Mouse (Mus musculus) limb, embryonic 12.5 days (tissue): ENCODE data around the gene Rsrc2. TPM values are rescaled to one million over a fixed set of nuclear protein-coding genes. Genes with fewer than 3 reads are reported as not detected.
"Not testable (repeated sequence)": the region's sequence is repeated elsewhere in the genome, so short reads cannot be mapped to it uniquely, and the experiment has no call there.

ENCODE experiments used
- ATAC-seq: fragments of 200-750 bp; cut with Nextera tagmentation; 2 replicates; pipeline ENCODE4 v1.8.0; 2017; ENCODE audit warnings: low read depth, moderate TSS enrichment; ENCODE audit not compliant: insufficient number of reproducible peaks, insufficient read depth, low FRiP score, low TSS enrichment
- H3K27ac ChIP-seq: fragments of 300-500 bp; sonication (generic); 2 replicates; pipeline ENCODE4 v1.5.1; 2016; ENCODE audit warnings: mild to moderate bottlenecking, moderate library complexity
- H3K27me3 ChIP-seq: fragments of 300-500 bp; sonication (generic); 2 replicates; pipeline ENCODE4 v1.6.1; 2016; ENCODE audit warnings: mild to moderate bottlenecking, moderate library complexity
- H3K36me3 ChIP-seq: fragments of 300-500 bp; sonication (generic); 2 replicates; pipeline ENCODE4 v1.6.1; 2016; ENCODE audit warnings: mild to moderate bottlenecking, moderate library complexity
- H3K4me1 ChIP-seq: fragments of 300-500 bp; sonication (generic); replicated peaks from 2 replicates; pipeline ENCODE4 v1.6.1; 2016
- H3K4me2 ChIP-seq: fragments of 300-500 bp; sonication (generic); 2 replicates; pipeline ENCODE4 v1.6.1; 2016; ENCODE audit warnings: mild to moderate bottlenecking, moderate library complexity
- H3K4me3 ChIP-seq: fragments of 300-500 bp; sonication (generic); replicated peaks from 2 replicates; pipeline ENCODE4 v1.5.1; 2016; ENCODE audit warnings: mild to moderate bottlenecking
- H3K9ac ChIP-seq: fragments of 300-500 bp; sonication (generic); replicated peaks from 2 replicates; pipeline ENCODE4 v1.6.1; 2016; ENCODE audit warnings: mild to moderate bottlenecking, moderate library complexity
- H3K9me3 ChIP-seq: fragments of 300-500 bp; sonication (generic); 2 replicates; pipeline ENCODE4 v1.6.1; 2016; ENCODE audit warnings: mild to moderate bottlenecking, moderate library complexity
- WGBS: fragments of 180-500 bp; shearing (Covaris S2); methylation state at CpG from one replicate; pipeline ENCODE4 v1.1.7; 2016; 5-methylcytosine and 5-hydroxymethylcytosine counted together
- polyA plus RNA-seq: library from polyadenylated mRNA; unstranded; fragments of >200 nt; fragmentation: Nextera tagmentation; extraction: Ambion mirVana; gene quantifications from 2 replicates; pipeline ENCODE4 v1.2.1, GENCODE M21; 2016

The Rsrc2 gene
- polyA plus RNA-seq, 1 experiment from 2014 or later: 163 TPM

DNA sequence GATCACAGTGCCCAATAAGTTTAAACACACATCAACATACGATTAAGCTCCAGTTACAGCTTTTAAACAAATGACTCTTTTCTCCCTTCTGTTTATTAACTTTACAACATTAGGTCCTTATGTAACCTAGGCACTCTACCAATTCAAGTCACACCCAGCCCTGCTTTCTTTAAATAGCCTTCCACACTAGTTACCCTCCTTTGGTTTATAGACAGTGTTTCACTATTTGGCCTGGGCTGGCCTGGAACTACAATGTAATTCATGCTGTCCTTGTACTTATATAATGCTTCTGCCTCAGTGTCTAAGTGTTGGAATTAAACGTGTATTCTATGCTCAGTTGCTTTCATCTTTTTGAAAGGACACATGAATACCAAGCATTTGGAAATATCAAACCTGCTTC, 4.9 kb downstream of the Rsrc2 start:
- Histone ChIP-seq H3K36me3 (peaks cover 47% of the 10 kb centered on the region), H3K4me2 (no peak overlapping the region), H3K27me3 (no peaks in the 10 kb centered on the region), H3K9ac (no peak overlapping the region), H3K4me3 (no peak overlapping the region), H3K4me1 (peaks cover 21% of the 10 kb centered on the region), H3K9me3 (no peaks in the 10 kb centered on the region), H3K27ac (no peak overlapping the region)
- 84% methylated on average over 2 of the region's 2 CpGs for WGBS
- ATAC-seq: no peak

GRCm38 (mm10) chr5:123730981-123731380, 18.2 kb downstream of the Rsrc2 start:
- H3K4me2 ChIP-seq: no peak overlapping the region

GRCm38 (mm10) chr5:123723816-123724215, 25.4 kb downstream of the Rsrc2 start:
- WGBS: 82% methylated on average over 7 of the region's 7 CpGs
- H3K4me2 ChIP-seq, H3K27ac ChIP-seq, ATAC-seq, H3K4me3 ChIP-seq, H3K27me3 ChIP-seq, H3K9ac ChIP-seq, H3K9me3 ChIP-seq: not testable (repeated sequence)
- peaks cover 17% of the 10 kb centered on the region for H3K36me3 ChIP-seq
- peaks cover 11% of the 10 kb centered on the region for H3K4me1 ChIP-seq

More at GRCm38 (mm10) chr5:123730981-123731380, 18.2 kb downstream of the Rsrc2 start:
- Histone ChIP-seq H3K4me3 (no peak overlapping the region), H3K9me3 (no peaks in the 10 kb centered on the region), H3K36me3 (peaks cover 83% of the 10 kb centered on the region), H3K9ac (no peak overlapping the region), H3K27me3 (no peaks in the 10 kb centered on the region), H3K27ac (no peak overlapping the region), H3K4me1 (no peaks in the 10 kb centered on the region)
- ATAC-seq: no peak
- 91% methylated on average over 2 of the region's 2 CpGs for WGBS

DNA sequence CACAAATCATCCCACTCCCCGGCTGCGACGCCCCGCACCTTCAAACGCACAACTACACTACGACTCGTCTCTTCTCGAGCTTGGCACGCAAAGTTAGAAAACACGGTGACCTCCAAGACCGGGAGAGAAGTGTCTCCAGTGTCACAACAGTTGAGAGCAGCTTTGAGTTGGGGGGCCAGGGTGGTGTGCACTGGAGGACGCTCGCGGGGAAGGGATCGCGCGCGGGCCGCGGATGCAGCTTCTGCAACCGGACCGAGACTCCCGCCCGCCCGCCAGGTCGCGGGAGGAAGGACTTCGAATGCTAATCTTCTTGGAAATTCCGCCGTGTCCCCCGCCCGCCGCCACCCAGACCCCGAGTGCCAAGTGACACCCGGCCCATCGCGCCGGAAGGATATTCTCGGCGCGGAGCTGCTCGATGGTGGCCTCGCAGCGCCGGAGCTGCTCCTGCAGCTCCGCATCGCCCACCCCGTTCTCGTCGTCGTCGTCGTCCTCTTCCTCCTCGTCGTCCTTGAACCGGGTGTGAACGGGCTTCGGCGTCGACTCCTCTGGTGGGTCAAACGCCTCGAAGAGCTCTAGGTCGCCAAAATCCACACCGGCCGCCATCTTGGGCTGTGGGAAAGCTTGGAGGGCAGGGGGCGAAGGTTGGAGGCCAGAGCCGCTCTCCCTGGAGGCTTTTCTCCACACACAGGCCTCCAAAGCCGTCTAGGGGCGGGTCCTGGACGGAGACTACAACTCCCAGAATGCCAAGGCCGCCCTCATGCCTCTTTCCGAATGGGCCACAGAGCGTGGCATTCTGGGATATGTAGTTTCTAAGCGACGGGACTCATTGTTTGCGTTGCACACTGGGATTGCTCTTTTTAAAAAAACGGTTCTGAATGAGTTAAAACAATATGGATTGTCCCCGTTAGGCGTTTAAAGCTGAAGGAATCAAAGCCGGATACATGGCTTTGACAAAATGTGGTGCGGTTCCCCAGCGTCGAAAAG, 28.6 kb downstream of the Rsrc2 start, which contains the start of gene Zcchc8:
Gene Zcchc8 (minus strand): TSS at position 773 of the 984 bp plus-strand sequence.
- Histone ChIP-seq H3K4me1 (peaks cover 29% of the 10 kb centered on the region), H3K36me3 (peaks cover 26% of the 10 kb centered on the region), H3K9me3 (no peaks in the 10 kb centered on the region), H3K27me3 (no peaks in the 10 kb centered on the region), H3K27ac (peak within 1 kb of the TSS; percentile 89), H3K4me2 (peak within 1 kb of the TSS; percentile 69), H3K9ac (peak within 1 kb of the TSS; percentile 94), H3K4me3 (peak within 1 kb of the TSS; percentile 88)
- peak; percentile 100 for ATAC-seq
- WGBS: under 1% methylated on average over 83 of the region's 83 CpGs

DNA sequence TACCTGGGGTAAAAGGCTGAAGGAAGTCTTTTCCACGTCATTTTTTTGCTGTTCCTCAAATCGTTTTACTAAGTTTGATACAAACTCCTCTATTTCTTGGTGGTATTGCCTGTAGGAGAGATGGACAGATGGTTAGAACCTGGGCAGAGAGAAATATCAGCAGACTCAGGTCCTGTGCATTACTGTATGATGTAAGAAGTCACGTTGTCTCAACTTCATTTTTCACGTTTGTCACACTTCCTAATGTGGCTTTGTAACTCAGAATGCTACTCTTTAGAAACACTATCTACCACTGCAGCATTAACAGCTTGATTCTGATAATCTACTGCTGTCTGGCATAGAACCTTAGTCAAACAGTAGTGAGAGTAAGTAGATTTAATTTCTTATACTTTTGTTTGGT, 34.6 kb downstream of the Rsrc2 start:
- Histone ChIP-seq H3K27me3 (no peaks in the 10 kb centered on the region), H3K4me3 (no peak overlapping the region), H3K9me3 (no peaks in the 10 kb centered on the region), H3K4me2 (no peak overlapping the region), H3K27ac (no peak overlapping the region), H3K36me3 (peaks cover 86% of the 10 kb centered on the region), H3K9ac (no peak overlapping the region), H3K4me1 (peaks cover 26% of the 10 kb centered on the region)
- ATAC-seq: no peak
- WGBS: 90% methylated on average over 4 of the region's 4 CpGs

GRCm38 (mm10) chr5:123713782-123714181, 35.4 kb downstream of the Rsrc2 start:
- 96% methylated on average over 6 of the region's 6 CpGs for WGBS
- no peak for ATAC-seq
- peaks cover 92% of the 10 kb centered on the region for H3K36me3 ChIP-seq
- no peak overlapping the region for H3K9ac ChIP-seq
- no peaks in the 10 kb centered on the region for H3K27me3 ChIP-seq
- H3K9me3 ChIP-seq: no peaks in the 10 kb centered on the region
- H3K27ac ChIP-seq: no peak overlapping the region
- no peak overlapping the region for H3K4me2 ChIP-seq
- peaks cover 18% of the 10 kb centered on the region for H3K4me1 ChIP-seq
- H3K4me3 ChIP-seq: no peak overlapping the region

- no peak overlapping the region for H3K9ac ChIP-seq
- H3K9me3 ChIP-seq: no peaks in the 10 kb centered on the region
- no peak overlapping the region for H3K4me2 ChIP-seq
- H3K27ac ChIP-seq: no peak overlapping the region
- ATAC-seq: no peak
- H3K36me3 ChIP-seq: peaks cover 98% of the 10 kb centered on the region
- H3K27me3 ChIP-seq: no peaks in the 10 kb centered on the region
- H3K4me1 ChIP-seq: no peaks in the 10 kb centered on the region
- no peak overlapping the region for H3K4me3 ChIP-seq
- 82% methylated on average over 4 of the region's 4 CpGs for WGBS
Measured at GRCm38 (mm10) chr5:123709571-123709970, 39.6 kb downstream of the Rsrc2 start.

- H3K4me3 ChIP-seq: no peak overlapping the region
- H3K9ac ChIP-seq: no peak overlapping the region
- ATAC-seq: no peak
- no peak overlapping the region for H3K27ac ChIP-seq
- no peaks in the 10 kb centered on the region for H3K9me3 ChIP-seq
- no peak overlapping the region for H3K4me2 ChIP-seq
- no peaks in the 10 kb centered on the region for H3K27me3 ChIP-seq
- 91% methylated on average over 12 of the region's 12 CpGs for WGBS
- H3K36me3 ChIP-seq: peaks cover 98% of the 10 kb centered on the region
- no peaks in the 10 kb centered on the region for H3K4me1 ChIP-seq
Measured at GRCm38 (mm10) chr5:123708598-123708997, 40.6 kb downstream of the Rsrc2 start.

DNA sequence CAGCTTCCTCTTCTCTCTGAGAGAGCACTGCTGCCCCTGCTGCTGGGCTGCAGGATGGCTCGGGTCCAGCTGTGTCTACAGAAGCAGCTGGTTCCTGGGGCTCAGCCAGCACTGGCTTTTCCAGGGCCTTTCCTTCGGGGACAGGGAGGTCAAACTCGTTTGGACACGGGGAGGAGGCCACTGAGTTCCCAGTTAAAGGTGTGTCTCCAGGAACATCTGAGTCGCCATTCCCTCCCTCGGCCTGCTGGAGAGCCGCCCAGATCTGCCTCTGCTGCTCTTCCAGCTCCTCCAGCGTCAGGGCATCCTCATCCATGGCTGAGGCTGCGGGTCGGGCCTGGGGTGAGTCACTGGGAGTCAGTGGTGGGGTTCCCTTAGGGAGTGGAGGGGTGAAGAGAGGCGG, 48.6 kb downstream of the Rsrc2 start:
- Histone ChIP-seq H3K27ac (no peak overlapping the region), H3K36me3 (peaks cover 83% of the 10 kb centered on the region)

DNA sequence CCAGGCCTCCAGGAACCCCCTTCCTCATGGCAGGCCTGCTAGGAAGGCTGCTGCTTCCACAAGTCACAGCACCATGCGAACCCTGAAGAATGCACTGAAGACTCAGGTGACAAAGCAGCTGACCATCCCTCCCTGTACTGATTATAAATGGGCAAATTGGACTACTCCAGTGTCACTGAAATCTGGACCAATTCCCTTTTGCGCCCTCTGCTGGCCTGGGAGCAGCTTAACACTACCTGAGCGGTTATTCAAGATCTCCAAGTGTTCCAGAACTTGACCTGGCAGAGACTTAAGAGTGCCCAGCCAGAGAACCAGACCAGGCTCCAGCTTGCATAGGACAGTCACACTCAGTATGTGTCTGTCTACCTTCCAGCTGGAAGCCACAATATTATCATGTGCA, 50.0 kb downstream of the Rsrc2 start:
- WGBS: 32% methylated on average over 3 of the region's 3 CpGs
- H3K27me3 ChIP-seq: no peaks in the 10 kb centered on the region
- no peaks in the 10 kb centered on the region for H3K4me1 ChIP-seq
- peaks cover 68% of the 10 kb centered on the region for H3K36me3 ChIP-seq
- no peak overlapping the region for H3K9ac ChIP-seq
- no peaks in the 10 kb centered on the region for H3K9me3 ChIP-seq
- no peak overlapping the region for H3K4me2 ChIP-seq
- no peak overlapping the region for H3K27ac ChIP-seq
- H3K4me3 ChIP-seq: no peak overlapping the region
- no peak for ATAC-seq

More for the DNA sequence above, 48.6 kb downstream of the Rsrc2 start:
- H3K27me3 ChIP-seq: no peaks in the 10 kb centered on the region
- no peaks in the 10 kb centered on the region for H3K9me3 ChIP-seq
- H3K4me3 ChIP-seq: no peak overlapping the region
- WGBS: 76% methylated on average over 11 of the region's 11 CpGs
- H3K4me2 ChIP-seq: no peak overlapping the region
- no peak for ATAC-seq
- H3K9ac ChIP-seq: no peak overlapping the region
- H3K4me1 ChIP-seq: no peaks in the 10 kb centered on the region

DNA sequence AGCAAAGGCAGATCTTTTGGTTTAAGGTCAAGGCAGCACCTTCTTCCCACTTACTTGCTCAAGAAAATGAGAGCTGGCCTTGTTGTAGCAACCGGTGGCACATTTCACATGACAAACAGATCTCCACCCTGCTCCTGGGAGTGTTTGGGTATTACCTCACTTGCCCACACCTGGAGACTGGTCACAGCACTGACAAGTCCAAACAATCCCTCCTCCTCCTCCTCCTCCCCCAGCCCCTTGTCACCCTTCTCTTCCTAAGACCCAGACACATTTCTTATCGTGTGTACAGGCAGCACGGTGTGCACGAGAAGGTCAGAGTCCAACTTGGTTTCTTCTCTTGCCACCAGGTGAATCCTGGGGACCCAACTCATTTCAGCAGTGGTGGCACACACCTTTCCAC, 52.3 kb downstream of the Rsrc2 start:
- no peaks in the 10 kb centered on the region for H3K27me3 ChIP-seq
- 81% methylated on average over 4 of the region's 4 CpGs for WGBS
- no peak overlapping the region for H3K9ac ChIP-seq
- H3K4me2 ChIP-seq: no peak overlapping the region
- H3K27ac ChIP-seq: no peak overlapping the region
- no peak for ATAC-seq
- H3K9me3 ChIP-seq: no peaks in the 10 kb centered on the region
- peaks cover 47% of the 10 kb centered on the region for H3K36me3 ChIP-seq
- H3K4me1 ChIP-seq: no peaks in the 10 kb centered on the region
- H3K4me3 ChIP-seq: no peak overlapping the region
